Mouse (Mus musculus): ENCODE results near the gene Zfp618.

DNA sequence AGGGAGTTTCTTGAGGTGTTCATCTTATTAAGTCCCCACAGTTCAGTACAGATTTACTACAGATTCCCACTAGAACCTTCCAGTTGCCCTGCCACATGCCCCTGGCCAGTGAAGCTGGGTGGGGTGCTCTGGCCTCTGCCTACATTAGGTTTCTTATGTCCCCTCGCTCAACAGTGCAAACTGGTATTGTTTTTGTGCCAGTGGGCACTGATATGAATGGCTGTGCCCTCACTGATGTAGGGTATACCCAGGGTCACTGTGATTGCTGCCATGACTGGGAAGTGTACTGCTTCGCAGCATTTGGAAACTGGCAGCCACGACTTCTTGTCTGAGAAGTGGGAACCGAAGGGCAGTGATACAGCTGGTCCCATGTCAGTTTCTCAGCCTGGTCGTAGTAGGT, 71.4 kb downstream of the Zfp618 start:
- TF ChIP-seq CTCF (IDR thresholded peaks at IDR 0.05; ENCODE audit: extremely low read depth, insufficient read depth, low read length) (no peak), POLR2A (IDR thresholded peaks at IDR 0.05; ENCODE audit: extremely low read depth, insufficient read depth, low read length) (no peak)

All from cortical plate, adult 2 months (tissue).